Mouse (Mus musculus) layer of hippocampus, postnatal 10 days (tissue): ENCODE measurements around the gene Inpp5e. TPM values are rescaled to one million over a fixed set of nuclear protein-coding genes. Genes with fewer than 3 reads are reported as not detected.
A peak's percentile ranks its signal among the peaks of the same experiment; 100 is the strongest.
"Not testable (repeated sequence)": the region's sequence is repeated elsewhere in the genome, so short reads cannot be mapped to it uniquely, and the experiment has no call there.

ENCODE experiments used
- DNase-seq, 2 experiments: peaks; one replicate each; pipeline ENCODE4 v3.0.0; 2021; ENCODE audit warnings: low spot score in 2 of 2
- total RNA-seq, 2 experiments: library from RNA; stranded (reverse); gene quantifications; 2 replicates each; pipeline ENCODE4 v1.2.3; 2021

Gene Inpp5e
- total RNA-seq, 2 experiments from 2014 or later = 17.2 to 21.0 TPM

GRCm38 (mm10) chr2:26421969-26422368 is 13.0 kb upstream of the Inpp5e start:
- no peak for DNase-seq

GRCm38 (mm10) chr2:26418120-26418519 is 9.1 kb upstream of the Inpp5e start:
- DNase-seq = no peak

GRCm38 (mm10) chr2:26417066-26417465 is 8.1 kb upstream of the Inpp5e start:
- DNase-seq = no peak

- no peak for DNase-seq
Measured at GRCm38 (mm10) chr2:26410931-26411411, 2.0 kb upstream of the Inpp5e start.

GRCm38 (mm10) chr2:26410091-26410490 is 1.1 kb upstream of the Inpp5e start:
- DNase-seq = no peak

- no peak for DNase-seq
Measured at GRCm38 (mm10) chr2:26409362-26409761, 359 bp upstream of the Inpp5e start.

GRCm38 (mm10) chr2:26403306-26403705 is 5.7 kb downstream of the Inpp5e start:
- DNase-seq = no peak

- DNase-seq = no peak
Measured at GRCm38 (mm10) chr2:26402265-26402664, 6.7 kb downstream of the Inpp5e start.

- DNase-seq = no peak
Measured at GRCm38 (mm10) chr2:26401023-26401422, 8.0 kb downstream of the Inpp5e start.

GRCm38 (mm10) chr2:26400296-26400695 is 8.7 kb downstream of the Inpp5e start:
- DNase-seq = no peak

GRCm38 (mm10) chr2:26399647-26400046 is 9.4 kb downstream of the Inpp5e start:
- DNase-seq = no peak

- no peak for DNase-seq
Measured at GRCm38 (mm10) chr2:26398978-26399377, 10.0 kb downstream of the Inpp5e start.

GRCm38 (mm10) chr2:26391617-26392016 is 17.4 kb downstream of the Inpp5e start:
- no peak for DNase-seq

- no peak for DNase-seq
Measured at GRCm38 (mm10) chr2:26390954-26391353, 18.0 kb downstream of the Inpp5e start.

- peak; percentile 82 to 88 for DNase-seq
Measured at GRCm38 (mm10) chr2:26389154-26389690, 19.8 kb downstream of the Inpp5e start, which contains the start of the genes Entr1 and Pmpca. TSS of gene Entr1 (minus strand) at chr2:26389316. TSS of gene Pmpca (plus strand) at chr2:26389339.

- no peak for DNase-seq
Measured at GRCm38 (mm10) chr2:26388682-26389153, 20.3 kb downstream of the Inpp5e start.

- no peak for DNase-seq
Measured at GRCm38 (mm10) chr2:26387713-26388112, 21.3 kb downstream of the Inpp5e start.

GRCm38 (mm10) chr2:26380871-26381270 is 28.1 kb downstream of the Inpp5e start:
- DNase-seq = not testable (repeated sequence)

- DNase-seq = peak; percentile 72 to 80
Measured at GRCm38 (mm10) chr2:26380131-26380771, 28.8 kb downstream of the Inpp5e start, which contains the start of gene Snapc4. TSS of gene Snapc4 (minus strand) at chr2:26380653.

- DNase-seq = no peak
Measured at GRCm38 (mm10) chr2:26372396-26372795, 36.6 kb downstream of the Inpp5e start.

GRCm38 (mm10) chr2:26368572-26368971 is 40.4 kb downstream of the Inpp5e start:
- no peak for DNase-seq

GRCm38 (mm10) chr2:26367911-26368310 is 41.1 kb downstream of the Inpp5e start:
- no peak for DNase-seq
